Mouse (Mus musculus) liver, embryonic 12.5 days (tissue): ENCODE data around the gene Nr1d1. TPM values are rescaled to one million over a fixed set of nuclear protein-coding genes. Genes with fewer than 3 reads are reported as not detected.

Experiments used
- ATAC-seq: fragments of 200-750 bp; cut with Nextera tagmentation; 2 replicates; pipeline ENCODE4 v1.8.0; 2017; ENCODE audit warnings: moderate number of reproducible peaks, mild to moderate bottlenecking, moderate library complexity
- H3K27ac ChIP-seq: fragments of 300-500 bp; sonication (generic); 2 replicates; pipeline ENCODE4 v1.5.1; 2016; ENCODE audit warnings: mild to moderate bottlenecking
- H3K27me3 ChIP-seq: fragments of 300-500 bp; sonication (generic); replicated peaks from 2 replicates; pipeline ENCODE4 v1.6.1; 2016; ENCODE audit warnings: mild to moderate bottlenecking, moderate library complexity
- H3K36me3 ChIP-seq: fragments of 300-500 bp; sonication (generic); 2 replicates; pipeline ENCODE4 v1.6.1; 2016; ENCODE audit warnings: mild to moderate bottlenecking, moderate library complexity
- H3K4me1 ChIP-seq: fragments of 300-500 bp; sonication (generic); 2 replicates; pipeline ENCODE4 v1.6.1; 2016
- H3K4me2 ChIP-seq: fragments of 300-500 bp; sonication (generic); 2 replicates; pipeline ENCODE4 v1.6.1; 2016; ENCODE audit warnings: mild to moderate bottlenecking, moderate library complexity
- H3K4me3 ChIP-seq: fragments of 300-500 bp; sonication (generic); 2 replicates; pipeline ENCODE4 v1.5.1; 2016; ENCODE audit warnings: mild to moderate bottlenecking, moderate library complexity
- H3K9ac ChIP-seq: fragments of 300-500 bp; sonication (generic); 2 replicates; pipeline ENCODE4 v1.6.1; 2016; ENCODE audit warnings: mild to moderate bottlenecking, moderate library complexity
- H3K9me3 ChIP-seq: fragments of 300-500 bp; sonication (generic); replicated peaks from 2 replicates; pipeline ENCODE4 v1.6.1; 2016; ENCODE audit warnings: mild to moderate bottlenecking, moderate library complexity
- WGBS: fragments of 180-500 bp; shearing (Covaris S2); methylation state at CpG from one replicate; pipeline ENCODE4 v1.1.7; 2016; ENCODE audit not compliant: insufficient replicate concordance; 5-methylcytosine and 5-hydroxymethylcytosine counted together
- polyA plus RNA-seq: library from polyadenylated mRNA; unstranded; fragments of >200 nt; fragmentation: Nextera tagmentation; extraction: Ambion mirVana; gene quantifications from 2 replicates; pipeline ENCODE4 v1.2.1, GENCODE M21; 2016

Nr1d1 gene
- polyA plus RNA-seq, 1 experiment from 2014 or later = 1.4 TPM

DNA sequence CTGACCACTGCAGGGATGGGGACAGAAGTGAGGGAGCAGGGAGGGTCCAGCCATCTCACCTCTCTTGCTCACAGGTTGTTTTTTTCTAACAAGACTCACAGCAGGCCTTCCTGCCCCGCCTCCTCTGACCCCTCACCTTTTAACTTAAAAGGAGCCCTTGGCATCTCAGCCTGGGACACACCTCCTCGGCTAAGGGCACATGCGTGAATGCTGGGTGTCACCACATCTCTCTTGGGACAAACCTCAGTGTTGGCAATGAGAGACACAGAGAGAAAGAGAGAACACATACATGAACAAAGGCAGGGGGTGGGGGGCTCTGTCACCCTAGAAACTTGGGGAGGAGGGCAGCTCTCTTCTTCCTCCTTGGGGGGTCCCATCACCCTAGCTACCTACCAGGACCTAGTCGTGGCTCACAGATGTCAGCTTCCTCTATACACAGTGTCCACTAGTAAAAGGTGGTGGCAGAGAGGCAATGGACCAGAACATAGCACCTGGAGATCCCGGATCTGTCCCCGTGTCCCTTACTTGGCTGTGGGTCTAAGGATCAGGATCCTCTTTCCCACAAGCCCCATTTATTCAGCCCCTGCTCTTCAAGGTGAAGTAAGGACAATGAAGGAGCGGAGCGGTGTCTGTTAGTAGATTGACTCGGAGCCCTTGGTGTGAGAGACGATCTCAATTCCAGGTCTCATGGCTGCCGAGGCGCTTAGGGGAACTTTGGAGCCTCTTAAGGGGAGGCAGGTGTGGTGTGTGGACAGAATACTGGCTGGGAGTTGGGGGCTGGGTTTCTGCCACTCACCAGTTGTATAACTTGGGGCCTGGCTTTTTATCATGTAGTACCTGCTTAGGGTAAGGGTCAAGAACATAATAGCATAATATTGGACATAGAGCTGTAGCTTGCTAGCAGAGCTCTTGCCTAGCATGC is 28.9 kb downstream of the Nr1d1 start:
- Histone ChIP-seq H3K9me3 (no peaks in the 10 kb centered on the region), H3K27ac (peak overlapping the region; percentile 95), H3K4me2 (peak overlapping the region; percentile 74), H3K36me3 (peaks cover 5% of the 10 kb centered on the region; the same call in 1 of the 2 replicates), H3K27me3 (no peaks in the 10 kb centered on the region), H3K4me1 (peaks cover 93% of the 10 kb centered on the region), H3K9ac (peak overlapping the region; percentile 64), H3K4me3 (0 out of 2 replicates have a peak overlapping the region, but pooled peaks have one; percentile 39)
- 63% methylated on average over 12 of the region's 12 CpGs for WGBS
- no peak for ATAC-seq

DNA sequence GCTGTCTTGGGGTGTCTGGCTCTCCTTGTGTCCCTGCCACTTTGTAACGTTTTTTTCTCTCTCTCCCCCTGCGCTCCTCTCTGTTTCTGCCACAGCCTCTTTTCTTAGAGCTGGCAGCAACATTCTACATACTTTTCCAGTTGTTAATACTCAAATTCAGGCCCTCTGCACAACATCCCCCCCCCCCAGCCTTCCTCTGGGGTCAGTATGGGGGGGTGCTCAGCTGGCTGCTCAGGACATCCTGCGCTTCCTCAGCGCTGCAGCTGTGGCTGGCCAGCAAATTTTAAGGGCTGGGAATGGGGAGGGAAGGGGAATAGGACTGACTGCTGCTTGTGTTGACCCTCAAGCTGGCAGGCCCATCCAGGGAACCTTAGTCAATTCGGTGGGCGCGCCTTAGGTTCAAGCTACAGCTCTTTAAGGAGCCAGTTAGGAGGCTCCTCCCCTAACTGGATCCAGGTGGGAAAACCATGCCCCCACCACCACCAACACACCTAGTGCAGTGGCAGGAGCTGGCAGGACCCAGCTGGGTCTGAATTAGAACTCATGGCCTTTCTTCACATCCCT is 30.6 kb downstream of the Nr1d1 start:
- H3K4me1 ChIP-seq = peaks cover 93% of the 10 kb centered on the region
- H3K27ac ChIP-seq = peak overlapping the region; percentile 95
- H3K4me2 ChIP-seq = peak overlapping the region; percentile 99
- H3K36me3 ChIP-seq = peaks cover 5% of the 10 kb centered on the region; the same call in 1 of the 2 replicates
- peak overlapping the region; percentile 55 for H3K9ac ChIP-seq
- no peak for ATAC-seq
- H3K27me3 ChIP-seq = no peaks in the 10 kb centered on the region
- no peaks in the 10 kb centered on the region for H3K9me3 ChIP-seq
- H3K4me3 ChIP-seq = no peak overlapping the region
- WGBS = 66% methylated on average over 7 of the region's 7 CpGs

DNA sequence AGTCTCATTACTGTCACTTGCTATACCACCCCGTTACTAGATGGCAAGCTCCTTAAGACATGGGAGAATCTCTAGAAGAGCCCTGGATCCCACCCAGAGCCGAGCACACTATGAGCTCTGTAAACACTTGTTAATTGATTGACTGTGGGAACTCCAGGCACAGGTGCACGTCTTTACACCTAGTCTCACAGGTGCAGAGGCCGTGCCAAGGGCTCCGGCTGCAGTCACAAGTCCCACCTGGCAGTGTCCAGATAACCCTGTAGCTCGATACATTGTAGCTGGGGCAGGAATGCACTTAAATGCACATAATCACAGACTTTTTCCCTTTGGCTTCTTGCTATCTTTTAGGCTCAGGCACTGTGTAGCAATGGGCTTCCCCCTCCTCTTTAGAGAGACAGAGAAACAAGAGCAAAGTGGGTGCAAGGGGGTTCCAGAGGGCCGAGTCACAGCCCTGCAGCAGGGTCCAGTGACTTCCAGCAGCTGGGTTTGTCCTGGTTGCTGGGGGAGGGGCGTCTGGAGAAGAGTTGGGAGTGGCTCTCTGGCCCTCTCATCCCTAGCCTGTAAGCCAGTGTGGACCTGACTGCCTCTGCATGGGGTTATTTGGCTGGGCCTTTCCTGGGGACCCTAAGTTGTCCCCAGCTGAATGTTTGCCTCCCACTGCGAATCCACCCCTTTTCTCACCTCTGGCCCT is 31.3 kb downstream of the Nr1d1 start:
- WGBS = 20% methylated on average over 9 of the region's 9 CpGs
- Histone ChIP-seq H3K4me2 (peak overlapping the region; percentile 99), H3K27ac (peak overlapping the region; percentile 95), H3K9me3 (no peaks in the 10 kb centered on the region), H3K4me3 (peak overlapping the region; percentile 81), H3K4me1 (peaks cover 93% of the 10 kb centered on the region), H3K9ac (peak overlapping the region; percentile 55), H3K27me3 (no peaks in the 10 kb centered on the region), H3K36me3 (no peaks in the 10 kb centered on the region)
- ATAC-seq = no peak

DNA sequence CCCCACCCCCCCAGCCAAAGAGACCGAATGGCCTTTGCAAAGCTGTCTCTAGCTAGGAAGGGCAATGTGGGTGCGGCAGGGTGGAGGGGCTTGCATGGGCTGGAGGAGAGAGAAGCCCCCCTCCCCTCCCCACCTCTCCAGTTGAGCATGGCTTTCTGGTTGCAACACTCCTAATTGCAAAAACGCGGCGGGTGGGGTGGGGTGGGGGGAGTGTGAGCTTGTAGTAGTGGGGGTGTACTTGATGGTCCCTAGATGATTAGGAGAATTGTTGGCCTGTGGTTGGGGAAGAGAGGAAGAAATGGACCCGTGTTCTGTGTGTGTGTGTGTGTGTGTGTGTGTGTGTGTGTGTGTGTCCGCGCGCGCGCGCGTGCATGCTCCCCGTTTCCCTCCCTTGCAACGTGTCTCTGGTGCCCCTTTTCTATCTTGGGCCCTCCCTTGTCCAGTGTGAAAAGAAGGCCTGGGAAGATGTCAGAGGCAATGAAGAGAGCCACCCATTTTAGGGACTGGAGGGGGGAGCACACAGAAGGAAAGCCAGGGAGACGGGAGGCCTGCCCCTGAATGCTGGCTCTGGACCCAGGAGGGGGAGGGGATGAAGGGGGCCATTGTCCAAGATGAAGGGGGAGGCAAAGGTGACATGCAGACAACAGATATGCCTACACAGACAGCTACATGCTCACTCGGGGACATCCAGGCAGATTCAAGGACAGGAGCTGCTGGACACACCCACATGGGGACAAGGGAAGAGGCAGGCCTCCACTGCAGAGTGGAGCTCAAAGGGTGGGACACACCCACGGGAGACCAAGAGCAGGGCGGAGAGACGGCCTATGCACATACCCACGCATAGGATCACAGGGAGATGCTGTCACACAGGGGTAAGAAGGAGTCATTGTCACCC is 32.5 kb downstream of the Nr1d1 start:
- peaks cover 93% of the 10 kb centered on the region for H3K4me1 ChIP-seq
- H3K27me3 ChIP-seq = no peaks in the 10 kb centered on the region
- 3% methylated on average over 20 of the region's 21 CpGs for WGBS
- H3K9ac ChIP-seq = peak overlapping the region; percentile 98
- peak overlapping the region; percentile 99 for H3K4me2 ChIP-seq
- no peaks in the 10 kb centered on the region for H3K36me3 ChIP-seq
- no peak; the same call in 1 of the 2 replicates for ATAC-seq
- H3K27ac ChIP-seq = peak overlapping the region; percentile 95
- H3K9me3 ChIP-seq = no peaks in the 10 kb centered on the region
- H3K4me3 ChIP-seq = peak overlapping the region; percentile 81

DNA sequence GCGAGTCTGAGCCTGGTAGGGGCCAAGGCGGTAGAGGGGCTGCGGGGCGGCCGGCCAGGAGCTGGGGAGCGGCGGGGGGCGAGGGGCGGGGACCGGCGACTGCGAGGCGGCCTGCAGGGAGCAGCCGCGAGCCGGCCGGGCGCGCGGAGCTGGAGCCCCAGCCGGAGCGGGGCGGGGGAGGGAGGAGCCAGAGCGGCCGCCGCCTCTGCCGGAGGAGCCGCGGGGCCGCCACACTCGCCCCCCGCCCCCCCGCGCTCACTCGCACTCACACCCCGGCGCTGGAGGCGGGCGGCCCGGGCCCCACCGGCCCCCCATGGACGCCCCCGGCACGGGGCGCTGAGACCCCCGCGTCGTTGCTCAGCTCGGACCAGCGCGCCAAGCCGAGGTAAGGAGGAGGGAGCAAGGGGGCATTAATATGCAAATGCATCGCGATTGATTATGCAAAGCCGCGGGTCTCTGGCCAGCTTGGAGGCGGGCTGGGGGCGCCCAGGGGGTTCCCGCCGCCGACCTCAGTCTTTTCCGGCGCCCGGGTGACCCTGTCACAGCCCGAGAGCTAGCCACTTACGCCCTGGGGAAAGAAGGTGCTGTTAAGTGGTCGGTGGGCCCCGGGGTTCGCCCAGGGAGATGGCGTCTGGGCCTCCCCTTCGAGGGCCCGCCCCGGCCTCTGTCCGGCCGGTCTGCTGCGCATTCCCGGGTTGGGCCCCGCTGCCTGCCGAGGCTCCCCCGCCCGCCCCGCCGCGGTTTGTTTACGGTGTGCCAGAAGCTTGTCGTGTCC is 33.3 kb downstream of the Nr1d1 start:
- no peaks in the 10 kb centered on the region for H3K9me3 ChIP-seq
- ATAC-seq = peak; percentile 73
- no peaks in the 10 kb centered on the region for H3K36me3 ChIP-seq
- peaks cover 86% of the 10 kb centered on the region for H3K4me1 ChIP-seq
- under 1% methylated on average over 53 of the region's 86 CpGs for WGBS
- H3K4me3 ChIP-seq = peak overlapping the region; percentile 81
- no peaks in the 10 kb centered on the region for H3K27me3 ChIP-seq
- peak overlapping the region; percentile 99 for H3K4me2 ChIP-seq
- H3K27ac ChIP-seq = peak overlapping the region; percentile 95
- H3K9ac ChIP-seq = peak overlapping the region; percentile 98

DNA sequence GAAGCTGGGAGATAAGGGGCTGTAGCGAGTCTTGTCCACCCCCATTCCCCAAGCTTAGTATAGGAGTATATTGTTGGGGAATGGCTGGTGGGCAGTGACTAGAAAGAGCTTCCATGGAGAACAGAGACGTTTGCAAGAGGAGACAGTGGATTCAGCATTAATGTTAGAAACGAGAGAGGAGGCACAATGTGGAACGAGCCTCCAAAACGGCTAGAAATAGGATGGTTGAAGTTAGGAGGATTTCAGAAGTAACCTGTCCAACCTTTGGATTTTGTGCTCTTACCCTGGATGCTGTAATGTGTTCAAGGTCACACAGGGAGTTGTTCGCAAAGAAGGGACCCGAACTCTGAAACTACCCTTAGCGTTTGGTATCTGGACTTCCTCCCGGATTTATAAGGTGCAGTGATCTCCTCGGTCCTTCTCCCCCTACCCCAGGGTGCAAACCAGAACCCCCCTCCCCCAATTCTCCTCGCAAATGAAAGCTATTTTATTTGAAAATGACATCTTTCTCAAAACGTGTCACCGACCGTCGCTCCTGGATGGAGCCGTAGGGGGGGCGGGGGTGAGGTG is 34.0 kb downstream of the Nr1d1 start:
- Histone ChIP-seq H3K9ac (peak overlapping the region; percentile 98), H3K4me1 (peaks cover 79% of the 10 kb centered on the region), H3K36me3 (no peaks in the 10 kb centered on the region), H3K27ac (peak overlapping the region; percentile 95), H3K9me3 (no peaks in the 10 kb centered on the region), H3K27me3 (no peaks in the 10 kb centered on the region), H3K4me3 (peak overlapping the region; percentile 81), H3K4me2 (peak overlapping the region; percentile 99)
- under 1% methylated on average over 17 of the region's 17 CpGs for WGBS
- no peak for ATAC-seq

DNA sequence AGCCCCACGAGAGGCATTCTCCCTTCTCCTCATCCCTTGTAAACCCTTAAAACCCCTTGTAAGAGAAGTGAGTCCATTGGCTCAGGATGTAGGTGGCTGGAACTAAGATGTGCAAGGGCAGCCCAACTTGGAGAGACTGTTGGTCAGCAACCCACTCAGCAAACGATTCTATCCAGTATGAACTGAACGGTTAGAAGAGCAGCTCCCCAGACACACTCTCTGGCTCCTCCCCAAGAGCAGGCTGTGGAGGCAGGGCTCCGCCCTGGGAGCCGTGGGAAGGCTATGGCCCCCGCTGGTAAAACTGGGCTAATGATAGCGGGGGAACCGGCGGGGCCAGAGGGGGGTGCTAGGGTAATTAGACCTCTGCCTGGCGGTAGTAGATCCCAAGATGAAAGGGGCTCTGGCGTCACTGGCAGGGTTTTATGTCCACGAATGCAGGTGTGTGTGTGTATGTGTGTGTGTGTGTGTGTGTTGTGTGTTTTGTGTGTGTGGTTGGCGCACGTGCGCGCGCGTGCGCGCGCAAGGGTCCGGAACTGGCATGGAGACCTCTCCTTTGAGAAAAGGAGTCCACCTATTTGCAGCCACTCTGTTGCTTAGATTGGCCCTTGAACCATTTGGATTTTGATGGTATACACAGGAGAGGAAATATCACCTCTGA is 34.6 kb downstream of the Nr1d1 start, which contains the start of gene Thra:
TSS of gene Thra (plus strand) at position 246 of the 658 bp plus-strand sequence.
- WGBS = 1% methylated on average over 22 of the region's 22 CpGs
- ATAC-seq = peak; percentile 84
- Histone ChIP-seq H3K4me2 (peak within 1 kb of the TSS; percentile 99), H3K4me3 (peak within 1 kb of the TSS; percentile 81), H3K27me3 (no peaks in the 10 kb centered on the region), H3K27ac (peak within 1 kb of the TSS; percentile 95), H3K9ac (peak within 1 kb of the TSS; percentile 98), H3K9me3 (no peaks in the 10 kb centered on the region), H3K36me3 (no peaks in the 10 kb centered on the region), H3K4me1 (peaks cover 73% of the 10 kb centered on the region)

DNA sequence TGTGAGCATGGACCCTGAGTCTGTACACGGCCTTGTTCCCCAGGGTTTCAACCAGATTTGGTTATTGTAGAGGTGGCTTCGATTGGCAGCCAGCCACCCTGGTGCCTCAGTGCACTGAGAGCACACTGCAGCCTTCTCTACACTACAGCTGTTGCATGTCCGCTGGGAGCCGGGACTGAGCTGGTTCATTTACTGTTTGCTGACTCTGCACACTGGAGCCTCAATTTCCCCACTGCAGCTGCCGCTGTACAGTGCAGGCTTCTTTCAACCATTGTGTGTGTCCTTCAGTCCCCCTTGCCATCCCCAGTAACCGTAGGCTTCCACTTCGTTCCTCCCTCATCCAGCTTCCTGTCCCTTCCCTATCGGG is 35.1 kb downstream of the Nr1d1 start:
- Histone ChIP-seq H3K9me3 (no peaks in the 10 kb centered on the region), H3K36me3 (no peaks in the 10 kb centered on the region), H3K4me1 (peaks cover 68% of the 10 kb centered on the region), H3K9ac (peak overlapping the region; percentile 98), H3K4me3 (peak overlapping the region; percentile 81), H3K4me2 (peak overlapping the region; percentile 99), H3K27me3 (no peaks in the 10 kb centered on the region), H3K27ac (peak overlapping the region; percentile 95)
- WGBS = 30% methylated on average over 8 of the region's 8 CpGs
- ATAC-seq = peak; percentile 22

DNA sequence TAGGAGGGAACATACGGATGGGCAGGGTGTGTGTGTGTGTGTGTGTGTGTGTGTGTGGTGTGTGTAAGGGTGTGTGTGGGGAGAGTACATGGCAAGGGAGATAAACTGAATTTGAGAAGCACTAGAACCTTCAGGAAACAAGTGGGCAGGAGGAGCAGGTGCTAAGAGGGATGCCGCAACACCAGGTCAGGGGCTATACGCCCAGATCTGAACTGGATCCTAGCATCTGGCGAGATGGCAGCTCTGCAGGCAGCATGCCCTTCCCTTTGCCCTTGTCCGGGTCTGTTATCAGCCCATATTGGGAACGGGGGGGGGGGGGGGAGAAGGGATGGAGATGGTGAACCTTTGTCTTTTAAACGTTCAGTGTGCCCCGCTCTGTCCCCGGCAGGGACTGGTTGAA is 36.2 kb downstream of the Nr1d1 start:
- Histone ChIP-seq H3K27me3 (no peaks in the 10 kb centered on the region), H3K9ac (peak overlapping the region; percentile 6; the same call in 1 of the 2 replicates), H3K27ac (peak overlapping the region; percentile 45; the same call in 1 of the 2 replicates), H3K4me3 (no peak overlapping the region), H3K9me3 (peaks cover 8% of the 10 kb centered on the region), H3K4me2 (peak overlapping the region; percentile 24), H3K36me3 (no peaks in the 10 kb centered on the region), H3K4me1 (peaks cover 57% of the 10 kb centered on the region)
- ATAC-seq = no peak
- WGBS = 46% methylated on average over 9 of the region's 9 CpGs

DNA sequence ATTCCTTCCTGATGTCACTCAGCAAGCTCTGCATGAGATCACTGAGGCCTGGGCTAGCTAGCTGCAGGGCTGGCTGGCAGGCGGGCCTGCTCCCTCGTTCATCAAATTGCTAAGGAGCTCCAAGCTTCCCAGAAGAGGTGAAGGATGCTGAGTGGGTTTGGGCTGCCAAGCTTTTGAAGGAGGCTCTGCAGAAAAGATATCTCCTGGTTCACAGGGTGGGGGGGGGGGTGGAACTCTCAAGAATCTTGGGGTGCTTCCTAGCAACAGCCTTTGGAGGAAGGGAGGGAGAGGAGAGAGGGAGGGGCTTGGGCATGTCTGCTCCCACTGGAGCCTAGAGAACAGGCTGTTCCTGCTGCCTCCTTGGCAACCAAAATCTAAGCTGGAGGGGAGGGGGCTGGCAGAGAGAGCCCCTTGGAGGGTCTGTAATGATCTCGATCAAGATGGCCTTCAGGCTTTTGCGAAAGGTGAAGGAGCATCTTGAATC is 36.7 kb downstream of the Nr1d1 start:
- Histone ChIP-seq H3K9me3 (peaks cover 8% of the 10 kb centered on the region), H3K36me3 (no peaks in the 10 kb centered on the region), H3K9ac (0 out of 2 replicates have a peak overlapping the region, but pooled peaks have one; percentile 6), H3K27ac (peak overlapping the region; percentile 45; the same call in 1 of the 2 replicates), H3K27me3 (no peaks in the 10 kb centered on the region), H3K4me2 (peak overlapping the region; percentile 24), H3K4me3 (no peak overlapping the region), H3K4me1 (peaks cover 53% of the 10 kb centered on the region)
- WGBS = 33% methylated on average over 4 of the region's 4 CpGs
- ATAC-seq = no peak
